Mouse (Mus musculus) common myeloid progenitor, adult 5-6 weeks (primary cell): Measurements from ENCODE around the gene Il17a. TPM values are rescaled to one million over a fixed set of nuclear protein-coding genes. Genes with fewer than 3 reads are reported as not detected.

ENCODE experiments used
- total RNA-seq: library from RNA; stranded (forward); fragments of 200-1000, 187-1606 nt; gene quantifications from 2 replicates; pipeline ENCODE4 v1.2.3, GENCODE M21; 2017

Gene Il17a
- total RNA-seq, 1 experiment from 2014 or later: not detected

Other genes starting within 250 kb of the Il17a start
- not detected in 2 replicates for gene Pkhd1, start 112.8 kb upstream of the Il17a start, total RNA-seq
- 0.82 TPM in 1 of 2 replicates, not detected in the other for gene Il17f, start 59.7 kb downstream of the Il17a start, total RNA-seq
- 279 and 306 TPM in 2 replicates for gene Mcm3, start 89.4 kb downstream of the Il17a start, total RNA-seq
- 3.2 and 4.6 TPM in 2 replicates for gene Paqr8, start 159.7 kb downstream of the Il17a start, total RNA-seq
- 0.73 TPM in 1 of 2 replicates, not detected in the other for gene Efhc1, start 220.7 kb downstream of the Il17a start, total RNA-seq